Mouse (Mus musculus) midbrain, embryonic 11.5 days (tissue): ENCODE measurements around the gene Phykpl. TPM values are rescaled to one million over a fixed set of nuclear protein-coding genes. Genes with fewer than 3 reads are reported as not detected.
"Not testable (repeated sequence)": the region's sequence is repeated elsewhere in the genome, so short reads cannot be mapped to it uniquely, and the experiment has no call there.

Experiments
- ATAC-seq: fragments of 200-750 bp; cut with Nextera tagmentation; 2 replicates; pipeline ENCODE4 v1.8.0; 2017; ENCODE audit warnings: moderate TSS enrichment, moderate library complexity; ENCODE audit not compliant: low FRiP score
- DNase-seq: peaks from one replicate; pipeline ENCODE4 v3.0.0; 2015; ENCODE audit warnings: low spot score; ENCODE audit errors: missing footprints
- H3K27ac ChIP-seq: fragments of 300-500 bp; sonication (generic); 2 replicates; pipeline ENCODE4 v1.5.1; 2014; ENCODE audit warnings: low read depth, low read length
- H3K27me3 ChIP-seq: fragments of 300-500 bp; sonication (generic); 2 replicates; pipeline ENCODE4 v1.6.1; 2014; ENCODE audit warnings: mild to moderate bottlenecking, low read length, moderate library complexity, mixed read lengths; ENCODE audit not compliant: control insufficient read depth, insufficient read depth
- H3K36me3 ChIP-seq: fragments of 300-500 bp; sonication (generic); 2 replicates; pipeline ENCODE4 v1.6.1; 2014; ENCODE audit warnings: mild to moderate bottlenecking, low read length, moderate library complexity, mixed read lengths; ENCODE audit not compliant: control insufficient read depth, insufficient read depth
- H3K4me1 ChIP-seq: fragments of 300-500 bp; sonication (generic); 2 replicates; pipeline ENCODE4 v1.6.1; 2014; ENCODE audit warnings: low read length; ENCODE audit not compliant: control insufficient read depth, insufficient read depth
- H3K4me2 ChIP-seq: fragments of 300-500 bp; sonication (generic); 2 replicates; pipeline ENCODE4 v1.6.1; 2014; ENCODE audit warnings: mild to moderate bottlenecking, moderate library complexity
- H3K4me3 ChIP-seq: fragments of 300-500 bp; sonication (generic); 2 replicates; pipeline ENCODE4 v1.5.1; 2014; ENCODE audit warnings: low read depth, low read length
- H3K9ac ChIP-seq: fragments of 300-500 bp; sonication (generic); 2 replicates; pipeline ENCODE4 v1.6.1; 2014; ENCODE audit warnings: low read length
- H3K9me3 ChIP-seq: fragments of 300-500 bp; sonication (generic); 2 replicates; pipeline ENCODE4 v1.6.1; 2016; ENCODE audit warnings: low read length; ENCODE audit not compliant: control insufficient read depth
- WGBS: fragments of 180-500 bp; shearing (Covaris S2); extraction: QIAGEN DNeasy Blood & Tissue Kit; methylation state at CpG from one replicate; pipeline ENCODE4 v1.1.7; 2014; 5-methylcytosine and 5-hydroxymethylcytosine counted together
- polyA plus RNA-seq: library from polyadenylated mRNA; unstranded; fragments of >200 nt; fragmentation: Nextera tagmentation; extraction: Ambion mirVana; gene quantifications from 2 replicates; pipeline ENCODE4 v1.2.1, GENCODE M21; 2014

The Phykpl gene
- polyA plus RNA-seq, 1 experiment from 2014 or later = 9.6 TPM

DNA sequence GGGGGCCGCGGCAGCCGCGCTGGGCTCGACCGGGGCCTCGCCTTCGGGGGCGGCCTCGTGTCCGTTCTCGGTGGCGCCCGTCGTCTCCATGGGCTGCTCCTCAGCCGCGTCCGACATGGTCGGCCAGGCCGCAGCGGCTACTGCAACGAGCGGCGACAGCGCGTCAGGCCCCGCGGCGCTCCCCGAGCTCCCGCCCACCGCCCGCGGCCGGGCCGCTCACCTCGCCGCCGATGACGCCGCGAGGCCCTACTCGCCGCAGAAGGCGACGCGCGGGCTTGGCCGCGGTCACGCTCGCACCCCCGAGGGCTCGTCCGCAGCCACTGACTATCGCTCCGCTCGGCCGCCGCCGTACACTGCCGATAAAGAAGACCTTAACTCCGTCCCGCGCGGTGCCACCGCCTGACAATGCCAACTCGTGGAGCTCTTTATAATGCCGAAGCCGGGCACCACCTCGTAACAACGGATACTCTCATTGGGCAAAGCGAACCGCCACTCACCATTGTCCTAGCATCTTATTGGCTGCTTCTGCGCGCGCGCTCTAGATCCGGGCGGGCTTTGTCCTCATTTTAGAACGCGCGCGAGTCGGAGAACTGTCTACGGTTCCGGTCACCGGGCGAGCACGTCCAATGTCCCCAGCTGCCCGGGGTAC is 22.0 kb downstream of the Phykpl start, which contains the start of gene Hnrnpab:
Gene Hnrnpab (minus strand): TSS at position 401 of the 649 bp plus-strand sequence.
- WGBS = under 1% methylated on average over 91 of the region's 91 CpGs
- peaks cover 31% of the 10 kb centered on the region for H3K36me3 ChIP-seq
- peaks cover 25% of the 10 kb centered on the region for H3K4me1 ChIP-seq
- no peaks in the 10 kb centered on the region for H3K27me3 ChIP-seq
- peak within 1 kb of the TSS; percentile 100 for H3K9ac ChIP-seq
- H3K27ac ChIP-seq = peak within 1 kb of the TSS; percentile 93
- no peaks in the 10 kb centered on the region for H3K9me3 ChIP-seq
- peak within 1 kb of the TSS; percentile 94 for H3K4me2 ChIP-seq
- H3K4me3 ChIP-seq = peak within 1 kb of the TSS; percentile 100
- ATAC-seq (peak; percentile 95), DNase-seq (peak; percentile 100)

DNA sequence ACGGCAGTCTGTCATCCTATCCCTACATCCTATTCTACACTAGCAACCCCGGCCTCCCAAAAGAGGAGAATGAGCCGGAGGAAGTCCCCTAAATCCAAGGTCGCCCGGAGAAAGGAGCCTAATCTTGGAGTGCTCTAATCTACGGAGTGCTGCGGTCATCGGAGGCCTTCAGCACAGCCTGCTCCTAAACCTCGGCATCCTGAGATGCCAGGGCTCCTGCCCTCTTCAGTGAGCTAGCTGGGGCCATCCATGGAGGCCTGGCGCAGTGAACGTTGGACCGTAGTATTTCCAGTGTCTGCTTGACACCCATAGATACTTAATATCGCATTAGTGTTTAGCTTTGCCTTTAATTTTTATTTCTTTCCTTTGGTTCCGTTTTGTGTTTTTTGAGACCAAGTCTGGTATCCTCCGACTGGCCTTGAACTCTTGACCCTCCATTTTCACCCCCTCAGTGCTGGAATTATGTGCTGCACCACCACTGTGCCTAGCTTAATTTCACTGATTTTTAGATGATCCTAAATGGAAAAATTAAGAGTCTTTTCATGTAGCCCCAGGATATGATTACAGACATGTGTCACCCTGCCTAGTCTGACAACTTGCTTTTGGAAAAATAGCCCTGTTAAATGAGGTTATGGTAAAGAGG is 22.7 kb downstream of the Phykpl start:
- Histone ChIP-seq H3K4me1 (peaks cover 21% of the 10 kb centered on the region), H3K4me3 (peak overlapping the region; percentile 100), H3K36me3 (peaks cover 24% of the 10 kb centered on the region), H3K4me2 (peak overlapping the region; percentile 54), H3K9ac (peak overlapping the region; percentile 100), H3K27me3 (no peaks in the 10 kb centered on the region), H3K9me3 (no peaks in the 10 kb centered on the region), H3K27ac (peak overlapping the region; percentile 80)
- 10% methylated on average over 15 of the region's 15 CpGs for WGBS
- ATAC-seq (peak; percentile 75), DNase-seq (no peak)

DNA sequence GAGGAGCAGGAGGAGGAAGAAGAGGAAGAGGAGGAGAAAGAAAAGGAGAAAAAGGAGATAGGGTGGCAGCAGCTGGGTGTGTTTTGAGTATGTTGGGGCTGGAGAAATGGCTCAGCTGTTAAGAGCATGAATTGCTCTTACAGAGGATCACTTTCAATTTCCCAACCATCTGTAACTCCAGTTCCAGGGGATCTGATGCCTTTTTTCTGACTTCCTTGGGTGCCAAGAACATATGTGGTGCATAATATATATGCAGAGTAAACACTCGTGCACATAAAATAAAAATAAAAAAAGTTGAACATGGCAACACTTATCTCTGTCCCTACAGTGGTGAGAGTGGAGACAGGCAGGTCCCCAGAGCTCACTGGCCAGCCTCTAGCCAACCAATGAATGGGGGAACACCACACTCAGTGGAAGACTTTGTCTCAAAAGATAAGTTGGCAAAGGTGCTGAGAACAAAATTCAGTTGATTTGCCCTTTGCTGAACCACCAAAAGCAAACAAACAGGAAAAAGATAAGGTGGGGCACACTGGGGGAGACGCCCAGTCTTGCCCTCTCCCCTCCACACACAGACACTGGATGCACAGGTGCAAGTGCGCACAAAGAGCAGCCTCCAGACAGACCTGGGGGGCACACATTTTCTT is 24.8 kb downstream of the Phykpl start:
- 83% methylated on average over 3 of the region's 3 CpGs for WGBS
- Histone ChIP-seq H3K27me3 (no peaks in the 10 kb centered on the region), H3K4me3 (no peak overlapping the region), H3K9me3 (no peaks in the 10 kb centered on the region), H3K4me2 (no peak overlapping the region), H3K36me3 (peaks cover 6% of the 10 kb centered on the region), H3K27ac (no peak overlapping the region), H3K9ac (no peak overlapping the region), H3K4me1 (peaks cover 13% of the 10 kb centered on the region)
- DNase-seq (no peak), ATAC-seq (no peak)

DNA sequence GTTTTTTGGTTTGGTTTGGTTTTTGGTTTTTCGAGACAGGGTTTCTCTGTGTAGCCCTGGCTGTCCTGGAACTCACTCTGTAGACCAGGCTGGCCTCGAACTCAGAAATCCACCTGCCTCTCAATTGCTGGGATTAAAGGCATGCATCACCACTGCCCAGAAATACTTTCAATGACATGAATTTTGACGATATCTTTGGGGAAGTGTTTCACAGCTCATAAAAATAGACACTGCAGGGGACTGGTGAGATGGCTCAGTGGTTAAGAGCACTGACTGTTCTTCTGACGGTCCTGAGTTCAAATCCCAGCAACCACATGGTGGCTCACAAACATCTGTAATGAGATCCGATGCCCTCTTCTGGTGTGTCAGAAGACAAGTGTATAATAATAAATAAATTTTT is 25.4 kb downstream of the Phykpl start:
- 89% methylated on average over 5 of the region's 5 CpGs for WGBS

DNA sequence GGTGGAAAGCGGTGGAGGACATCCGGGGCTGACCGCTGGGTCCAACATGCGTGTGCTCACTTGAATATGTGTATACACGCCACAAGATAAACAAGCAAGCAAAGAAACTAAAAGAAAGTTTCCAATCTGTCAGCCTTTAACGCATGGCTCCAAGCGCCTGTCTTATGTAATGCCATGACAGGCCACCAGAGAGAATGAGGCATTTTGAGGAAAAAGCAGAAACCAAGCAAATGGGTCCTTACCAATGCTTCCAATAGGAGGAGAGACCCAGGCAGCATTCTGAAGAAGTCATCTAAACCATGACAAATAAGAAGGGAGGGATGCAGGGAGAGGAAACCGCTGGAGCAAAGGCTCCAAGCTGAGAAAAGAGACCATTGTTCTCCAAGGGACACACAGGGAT is 29.7 kb downstream of the Phykpl start:
- Histone ChIP-seq H3K27ac (no peak overlapping the region), H3K4me1 (peaks cover 8% of the 10 kb centered on the region), H3K9ac (no peak overlapping the region), H3K36me3 (no peaks in the 10 kb centered on the region), H3K27me3 (no peaks in the 10 kb centered on the region), H3K4me3 (no peak overlapping the region), H3K4me2 (no peak overlapping the region), H3K9me3 (no peaks in the 10 kb centered on the region)
- DNase-seq (no peak), ATAC-seq (no peak)
- 82% methylated on average over 8 of the region's 8 CpGs for WGBS

More for the DNA sequence above, 25.4 kb downstream of the Phykpl start:
- not testable (repeated sequence) for H3K36me3 ChIP-seq, H3K4me3 ChIP-seq, H3K27me3 ChIP-seq, H3K4me2 ChIP-seq, ATAC-seq, DNase-seq, H3K9me3 ChIP-seq, H3K9ac ChIP-seq, H3K27ac ChIP-seq, H3K4me1 ChIP-seq

DNA sequence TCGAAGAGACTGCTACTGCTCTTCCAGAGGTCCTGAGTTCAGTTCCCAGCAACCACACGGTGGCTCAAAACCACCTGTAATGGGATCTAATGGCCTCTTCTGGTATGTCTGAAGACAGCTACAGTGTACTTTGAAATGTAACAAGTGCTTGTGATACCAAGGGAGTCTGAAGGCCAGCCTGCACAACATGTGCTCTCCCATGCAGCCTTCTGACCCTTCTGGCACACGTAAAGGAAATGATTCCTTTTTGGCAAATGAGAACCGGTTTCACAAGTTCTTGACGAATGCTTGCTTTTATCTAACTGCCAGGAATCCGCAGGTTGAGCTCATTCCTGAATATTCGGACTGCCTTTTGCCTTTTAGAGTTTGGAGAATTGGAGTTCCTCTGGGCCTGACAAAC is 30.6 kb downstream of the Phykpl start:
- Histone ChIP-seq H3K27me3 (no peaks in the 10 kb centered on the region), H3K9ac (peak overlapping the region; percentile 63), H3K4me2 (peak overlapping the region; percentile 41), H3K27ac (no peak overlapping the region), H3K36me3 (no peaks in the 10 kb centered on the region), H3K9me3 (no peaks in the 10 kb centered on the region), H3K4me3 (peak overlapping the region; percentile 14; the same call in 1 of the 2 replicates), H3K4me1 (peaks cover 9% of the 10 kb centered on the region)
- DNase-seq (no peak), ATAC-seq (no peak)
- 54% methylated on average over 7 of the region's 7 CpGs for WGBS

DNA sequence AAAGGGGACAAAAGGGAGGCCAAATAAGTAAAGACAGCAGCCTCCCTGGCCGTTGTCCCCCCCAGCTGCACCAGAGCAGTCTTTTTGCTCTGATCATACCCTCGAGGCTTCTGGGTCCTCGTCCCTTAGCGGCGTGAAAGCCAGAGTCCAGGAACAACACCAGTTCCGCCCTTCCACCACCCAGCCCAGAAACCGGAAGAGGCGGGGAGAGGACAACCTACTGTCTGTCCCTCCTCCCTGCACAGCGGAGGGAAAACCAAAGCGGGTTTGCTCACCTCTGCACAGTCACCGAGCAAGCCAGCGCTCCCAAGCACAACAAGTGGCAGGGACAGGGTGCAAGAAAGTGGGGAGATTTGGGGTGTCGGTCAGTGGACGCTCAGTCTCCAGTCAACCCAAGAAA is 31.0 kb downstream of the Phykpl start:
- peak overlapping the region; percentile 41 for H3K4me2 ChIP-seq
- H3K4me3 ChIP-seq = peak overlapping the region; percentile 14; the same call in 1 of the 2 replicates
- 3% methylated on average over 14 of the region's 14 CpGs for WGBS
- peak overlapping the region; percentile 63 for H3K9ac ChIP-seq
- H3K27me3 ChIP-seq = no peaks in the 10 kb centered on the region
- ATAC-seq = no peak; the same call in 1 of the 2 replicates
- H3K36me3 ChIP-seq = no peaks in the 10 kb centered on the region
- no peak overlapping the region for H3K27ac ChIP-seq
- peaks cover 13% of the 10 kb centered on the region for H3K4me1 ChIP-seq
- no peaks in the 10 kb centered on the region for H3K9me3 ChIP-seq
- DNase-seq = peak; percentile 92

DNA sequence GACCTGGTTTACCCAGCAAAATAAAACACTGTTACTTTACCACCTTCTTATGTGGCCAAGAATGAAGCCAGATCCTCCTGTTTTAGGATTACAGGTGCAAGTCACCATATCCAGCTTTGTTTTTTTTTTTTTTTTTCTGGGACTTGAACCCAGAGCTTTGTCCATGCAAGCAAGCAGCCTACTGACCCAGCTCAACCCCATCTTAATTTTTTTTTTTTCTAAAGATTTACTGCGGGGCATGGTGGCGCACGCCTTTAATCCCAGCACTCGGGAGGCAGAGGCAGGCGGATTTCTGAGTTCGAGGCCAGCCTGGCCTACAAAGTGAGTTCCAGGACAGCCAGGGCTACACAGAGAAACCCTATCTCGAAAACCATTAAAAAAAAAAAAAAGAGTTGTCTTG is 31.6 kb downstream of the Phykpl start:
- not testable (repeated sequence) for H3K4me3 ChIP-seq, ATAC-seq, DNase-seq, H3K27me3 ChIP-seq, H3K27ac ChIP-seq, H3K9me3 ChIP-seq, H3K36me3 ChIP-seq
- peak overlapping the region; percentile 63; the same call in 1 of the 2 replicates for H3K9ac ChIP-seq
- WGBS = 94% methylated on average over 7 of the region's 7 CpGs
- H3K4me2 ChIP-seq = peak overlapping the region; percentile 41; the same call in 1 of the 2 replicates
- peaks cover 16% of the 10 kb centered on the region for H3K4me1 ChIP-seq

DNA sequence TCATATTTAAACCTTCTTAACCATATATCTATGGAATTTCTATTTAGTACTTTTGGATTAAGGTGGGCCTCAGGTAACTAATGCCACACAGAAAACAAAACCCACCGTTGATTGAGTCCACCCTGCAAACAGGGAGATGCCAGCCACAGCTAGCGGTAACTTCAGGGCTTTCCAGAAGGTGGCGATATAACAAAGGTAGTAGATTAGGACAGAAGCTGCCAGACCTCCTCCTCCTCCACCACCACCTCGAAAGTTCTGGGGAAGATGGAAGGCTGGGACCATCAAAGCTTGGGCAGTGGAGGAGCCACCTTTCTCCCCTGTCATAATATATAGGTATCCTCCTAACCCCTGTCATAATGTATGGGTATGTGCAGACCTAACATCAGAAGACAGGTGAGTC is 33.1 kb downstream of the Phykpl start:
- Histone ChIP-seq H3K36me3 (peaks cover 7% of the 10 kb centered on the region), H3K4me1 (peaks cover 16% of the 10 kb centered on the region), H3K4me2 (no peak overlapping the region), H3K27ac (no peak overlapping the region), H3K9me3 (no peaks in the 10 kb centered on the region), H3K27me3 (no peaks in the 10 kb centered on the region), H3K9ac (no peak overlapping the region), H3K4me3 (no peak overlapping the region)
- ATAC-seq = no peak
- peak; percentile 92 for DNase-seq
- WGBS = 7% methylated on average over 4 of the region's 4 CpGs
